Mouse (Mus musculus) hindbrain, embryonic 15.5 days (tissue): ENCODE data around the gene H2afy2. TPM values are rescaled to one million over a fixed set of nuclear protein-coding genes. Genes with fewer than 3 reads are reported as not detected.

Experiments
- ATAC-seq: fragments of 200-750 bp; cut with Nextera tagmentation; 2 replicates; pipeline ENCODE4 v1.8.0; 2017; ENCODE audit warnings: low read depth, moderate number of reproducible peaks, moderate TSS enrichment; ENCODE audit not compliant: low FRiP score
- H3K27ac ChIP-seq: fragments of 300-500 bp; sonication (generic); replicated peaks from 2 replicates; pipeline ENCODE4 v1.5.1; 2015; ENCODE audit warnings: mild to moderate bottlenecking, inconsistent platforms
- H3K27me3 ChIP-seq: fragments of 300-500 bp; sonication (generic); 2 replicates; pipeline ENCODE4 v1.6.1; 2015; ENCODE audit warnings: control low read depth, inconsistent platforms
- H3K36me3 ChIP-seq: fragments of 300-500 bp; sonication (generic); 2 replicates; pipeline ENCODE4 v1.6.1; 2015; ENCODE audit warnings: control low read depth, inconsistent platforms
- H3K4me1 ChIP-seq: fragments of 300-500 bp; sonication (generic); replicated peaks from 2 replicates; pipeline ENCODE4 v1.6.1; 2015; ENCODE audit warnings: control low read depth, inconsistent platforms
- H3K4me2 ChIP-seq: fragments of 300-500 bp; sonication (generic); 2 replicates; pipeline ENCODE4 v1.6.1; 2015; ENCODE audit warnings: moderate library complexity, mild to moderate bottlenecking, inconsistent platforms
- H3K4me3 ChIP-seq: fragments of 300-500 bp; sonication (generic); 2 replicates; pipeline ENCODE4 v1.5.1; 2015; ENCODE audit warnings: mild to moderate bottlenecking, inconsistent platforms
- H3K9ac ChIP-seq: fragments of 300-500 bp; sonication (generic); 2 replicates; pipeline ENCODE4 v1.6.1; 2015; ENCODE audit warnings: inconsistent platforms
- H3K9me3 ChIP-seq: fragments of 300-500 bp; sonication (generic); 2 replicates; pipeline ENCODE4 v1.6.1; 2016; ENCODE audit warnings: control low read depth, inconsistent platforms
- WGBS: fragments of 180-500 bp; shearing (Covaris S2); methylation state at CpG from one replicate; pipeline ENCODE4 v1.1.7; 2015; 5-methylcytosine and 5-hydroxymethylcytosine counted together
- polyA plus RNA-seq: library from polyadenylated mRNA; unstranded; fragments of >200 nt; fragmentation: Nextera tagmentation; extraction: Ambion mirVana; gene quantifications from 2 replicates; pipeline ENCODE4 v1.2.1, GENCODE M21; 2015

H2afy2 gene
- polyA plus RNA-seq, 1 experiment from 2014 or later = 283 TPM

- Histone ChIP-seq H3K4me3 (no peak overlapping the region), H3K36me3 (peaks cover 95% of the 10 kb centered on the region), H3K9ac (no peak overlapping the region), H3K9me3 (no peaks in the 10 kb centered on the region), H3K27me3 (no peaks in the 10 kb centered on the region), H3K4me1 (no peaks in the 10 kb centered on the region), H3K27ac (no peak overlapping the region), H3K4me2 (no peak overlapping the region)
- WGBS = 96% methylated on average over 8 of the region's 8 CpGs
- ATAC-seq = no peak
Observed at GRCm38 (mm10) chr10:61742336-61742735, 41.6 kb downstream of the H2afy2 start.

DNA sequence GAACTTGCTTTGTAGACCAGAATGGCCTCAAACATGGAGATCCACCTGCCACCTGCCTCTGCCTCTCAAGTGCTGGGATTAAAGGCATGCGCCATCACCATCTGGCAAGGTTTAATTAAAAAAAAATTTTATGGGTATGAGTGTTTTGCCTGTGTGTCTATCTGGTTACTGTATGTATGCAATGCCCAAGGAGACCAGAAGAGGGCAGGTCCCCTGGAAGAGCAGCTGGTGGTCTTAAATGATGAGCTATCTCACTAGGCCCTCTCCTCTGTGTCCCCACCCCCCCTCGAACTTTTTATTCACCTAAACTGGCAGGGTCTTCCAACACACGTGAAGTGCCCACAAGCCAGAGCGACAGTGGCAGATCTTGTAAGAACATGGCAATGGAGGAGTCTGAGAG is 42.1 kb downstream of the H2afy2 start:
- Histone ChIP-seq H3K4me1 (no peaks in the 10 kb centered on the region), H3K36me3 (peaks cover 93% of the 10 kb centered on the region), H3K27ac (no peak overlapping the region), H3K9me3 (no peaks in the 10 kb centered on the region), H3K4me3 (no peak overlapping the region), H3K9ac (no peak overlapping the region), H3K4me2 (no peak overlapping the region), H3K27me3 (no peaks in the 10 kb centered on the region)
- 87% methylated on average over 4 of the region's 4 CpGs for WGBS
- ATAC-seq = no peak

GRCm38 (mm10) chr10:61741306-61741705 is 42.6 kb downstream of the H2afy2 start:
- Histone ChIP-seq H3K36me3 (peaks cover 87% of the 10 kb centered on the region), H3K9me3 (no peaks in the 10 kb centered on the region), H3K4me1 (no peaks in the 10 kb centered on the region), H3K27me3 (no peaks in the 10 kb centered on the region), H3K9ac (no peak overlapping the region), H3K4me3 (no peak overlapping the region), H3K4me2 (no peak overlapping the region), H3K27ac (no peak overlapping the region)
- no peak for ATAC-seq
- 75% methylated on average over 1 of the region's 1 CpGs for WGBS

DNA sequence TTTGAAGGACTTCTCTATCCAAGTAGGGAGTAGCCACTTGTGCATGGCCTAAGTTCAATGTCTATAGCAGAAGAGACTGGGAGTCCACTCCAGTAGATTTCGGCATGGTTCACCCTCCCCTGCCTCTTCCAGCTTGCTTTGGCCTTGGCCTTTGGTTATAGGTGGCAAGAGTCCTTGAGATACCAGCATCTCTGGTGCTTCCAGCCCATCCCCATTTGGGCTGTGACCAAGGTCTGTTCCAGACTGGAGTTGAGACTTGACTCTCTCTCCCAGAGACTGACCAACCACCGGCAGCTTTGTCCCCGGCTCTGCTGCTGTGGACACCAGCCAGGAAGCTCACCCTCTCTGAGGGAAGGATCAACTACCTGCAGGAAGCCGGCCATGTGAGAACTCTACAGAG is 45.8 kb downstream of the H2afy2 start:
- no peak overlapping the region for H3K9ac ChIP-seq
- no peak overlapping the region for H3K4me2 ChIP-seq
- no peak overlapping the region for H3K27ac ChIP-seq
- H3K4me3 ChIP-seq = no peak overlapping the region
- ATAC-seq = no peak
- WGBS = 90% methylated on average over 4 of the region's 4 CpGs
- no peaks in the 10 kb centered on the region for H3K27me3 ChIP-seq
- H3K4me1 ChIP-seq = no peaks in the 10 kb centered on the region
- peaks cover 56% of the 10 kb centered on the region for H3K36me3 ChIP-seq
- H3K9me3 ChIP-seq = no peaks in the 10 kb centered on the region

DNA sequence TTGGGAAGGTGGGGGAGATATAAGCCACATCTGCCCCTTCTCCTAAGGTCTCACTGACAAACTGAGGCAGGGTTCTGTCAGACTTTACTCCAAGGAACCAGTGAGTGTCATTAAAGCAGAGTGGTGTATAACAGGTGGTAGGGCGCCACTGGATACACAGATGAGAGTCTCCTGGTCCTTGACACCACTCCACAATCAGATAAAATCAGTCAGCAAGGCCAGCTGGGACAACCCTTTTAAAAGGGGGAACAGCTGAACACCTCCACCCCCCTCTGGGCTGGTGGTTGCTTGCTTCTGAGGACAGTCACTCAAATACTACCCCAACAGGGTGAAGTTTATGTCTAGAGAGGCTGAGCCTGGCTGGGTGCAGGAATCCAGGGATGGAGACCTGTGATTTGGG is 46.4 kb downstream of the H2afy2 start:
- H3K4me3 ChIP-seq = no peak overlapping the region
- no peak overlapping the region for H3K9ac ChIP-seq
- H3K4me2 ChIP-seq = no peak overlapping the region
- H3K36me3 ChIP-seq = peaks cover 50% of the 10 kb centered on the region
- H3K4me1 ChIP-seq = no peaks in the 10 kb centered on the region
- H3K27ac ChIP-seq = no peak overlapping the region
- 90% methylated on average over 1 of the region's 1 CpGs for WGBS
- H3K9me3 ChIP-seq = no peaks in the 10 kb centered on the region
- H3K27me3 ChIP-seq = no peaks in the 10 kb centered on the region
- no peak for ATAC-seq

DNA sequence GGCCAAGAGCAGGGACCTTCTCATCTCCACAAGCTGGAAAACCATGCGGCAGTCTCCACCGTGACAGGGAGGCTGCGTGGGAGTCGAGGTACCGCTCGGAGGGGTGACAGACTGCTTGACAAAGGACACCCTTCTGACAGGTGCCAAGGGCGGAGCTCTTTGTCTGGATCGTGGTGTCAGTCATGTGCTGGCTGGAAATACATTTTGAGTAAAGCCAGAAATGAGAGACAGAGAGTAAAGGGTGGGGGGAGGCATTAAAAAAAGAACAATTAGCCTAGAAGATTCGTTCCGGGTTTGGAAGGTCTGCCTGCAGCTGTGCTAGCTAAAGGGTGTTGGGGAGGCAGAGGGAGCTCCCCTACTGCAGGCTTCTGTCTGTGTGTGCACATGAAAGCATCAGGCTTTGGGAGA is 47.3 kb downstream of the H2afy2 start:
- Histone ChIP-seq H3K27me3 (no peaks in the 10 kb centered on the region), H3K4me3 (no peak overlapping the region), H3K36me3 (peaks cover 42% of the 10 kb centered on the region), H3K9ac (no peak overlapping the region), H3K27ac (peak overlapping the region; percentile 42; the same call in 1 of the 2 replicates), H3K4me1 (no peaks in the 10 kb centered on the region), H3K9me3 (no peaks in the 10 kb centered on the region), H3K4me2 (no peak overlapping the region)
- ATAC-seq = peak; percentile 40; the same call in 1 of the 2 replicates
- WGBS = 73% methylated on average over 10 of the region's 10 CpGs

- WGBS = 43% methylated on average over 3 of the region's 3 CpGs
- no peaks in the 10 kb centered on the region for H3K4me1 ChIP-seq
- H3K36me3 ChIP-seq = peaks cover 20% of the 10 kb centered on the region
- H3K9me3 ChIP-seq = no peaks in the 10 kb centered on the region
- no peak overlapping the region for H3K4me3 ChIP-seq
- H3K27ac ChIP-seq = no peak overlapping the region
- no peaks in the 10 kb centered on the region for H3K27me3 ChIP-seq
- H3K4me2 ChIP-seq = no peak overlapping the region
- ATAC-seq = no peak
- no peak overlapping the region for H3K9ac ChIP-seq
Observed at GRCm38 (mm10) chr10:61734377-61734776, 49.6 kb downstream of the H2afy2 start.

DNA sequence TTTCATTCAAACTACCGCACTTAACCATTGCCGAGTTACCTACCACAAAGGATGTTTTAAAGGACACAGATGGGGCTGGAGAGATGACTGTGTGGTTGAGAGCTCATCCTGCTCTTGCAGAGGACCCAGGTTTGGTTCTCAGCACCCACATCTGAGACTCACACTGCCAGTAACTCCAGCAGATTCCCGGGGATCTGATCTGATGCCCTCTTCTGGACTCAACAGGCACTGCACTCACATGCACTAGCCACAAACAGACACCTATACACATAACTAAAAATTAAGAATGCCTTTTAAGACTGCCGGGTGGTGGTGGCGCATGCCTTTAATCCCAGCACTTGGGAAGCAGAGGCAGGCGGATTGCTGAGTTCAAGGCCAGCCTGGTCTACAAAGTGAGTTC is 53.8 kb downstream of the H2afy2 start:
- Histone ChIP-seq H3K9me3 (no peaks in the 10 kb centered on the region), H3K4me3 (no peak overlapping the region), H3K36me3 (no peaks in the 10 kb centered on the region), H3K4me2 (no peak overlapping the region), H3K9ac (no peak overlapping the region), H3K27me3 (no peaks in the 10 kb centered on the region), H3K4me1 (no peaks in the 10 kb centered on the region), H3K27ac (no peak overlapping the region)
- 97% methylated on average over 6 of the region's 6 CpGs for WGBS
- no peak for ATAC-seq

- Histone ChIP-seq H3K27me3 (no peaks in the 10 kb centered on the region), H3K36me3 (no peaks in the 10 kb centered on the region), H3K4me1 (no peaks in the 10 kb centered on the region), H3K4me2 (no peak overlapping the region), H3K9ac (no peak overlapping the region), H3K9me3 (no peaks in the 10 kb centered on the region), H3K27ac (no peak overlapping the region), H3K4me3 (no peak overlapping the region)
- WGBS = 64% methylated on average over 11 of the region's 11 CpGs
- ATAC-seq = no peak; the same call in 1 of the 2 replicates
Observed at GRCm38 (mm10) chr10:61729181-61729580, 54.8 kb downstream of the H2afy2 start.

GRCm38 (mm10) chr10:61723271-61723670 is 60.7 kb downstream of the H2afy2 start:
- no peaks in the 10 kb centered on the region for H3K36me3 ChIP-seq
- no peaks in the 10 kb centered on the region for H3K9me3 ChIP-seq
- 73% methylated on average over 6 of the region's 6 CpGs for WGBS
- H3K4me3 ChIP-seq = no peak overlapping the region
- ATAC-seq = no peak
- H3K27me3 ChIP-seq = no peaks in the 10 kb centered on the region
- H3K27ac ChIP-seq = no peak overlapping the region
- no peaks in the 10 kb centered on the region for H3K4me1 ChIP-seq
- H3K9ac ChIP-seq = no peak overlapping the region
- H3K4me2 ChIP-seq = no peak overlapping the region

- no peak overlapping the region for H3K27ac ChIP-seq
- H3K4me3 ChIP-seq = no peak overlapping the region
- no peak for ATAC-seq
- no peak overlapping the region for H3K9ac ChIP-seq
- no peaks in the 10 kb centered on the region for H3K9me3 ChIP-seq
- 88% methylated on average over 3 of the region's 3 CpGs for WGBS
- H3K4me1 ChIP-seq = no peaks in the 10 kb centered on the region
- no peaks in the 10 kb centered on the region for H3K27me3 ChIP-seq
- H3K4me2 ChIP-seq = no peak overlapping the region
- H3K36me3 ChIP-seq = no peaks in the 10 kb centered on the region
Observed at GRCm38 (mm10) chr10:61722215-61722614, 61.7 kb downstream of the H2afy2 start.

- Histone ChIP-seq H3K27ac (no peak overlapping the region), H3K4me2 (no peak overlapping the region), H3K4me1 (peaks cover 6% of the 10 kb centered on the region; the same call in 1 of the 2 replicates), H3K9ac (no peak overlapping the region), H3K4me3 (no peak overlapping the region), H3K36me3 (no peaks in the 10 kb centered on the region), H3K9me3 (no peaks in the 10 kb centered on the region), H3K27me3 (no peaks in the 10 kb centered on the region)
- WGBS = 83% methylated on average over 7 of the region's 7 CpGs
- no peak for ATAC-seq
Observed at GRCm38 (mm10) chr10:61720331-61720730, 63.6 kb downstream of the H2afy2 start.
